Mouse (Mus musculus) lung, embryonic 14.5 days (tissue): ENCODE data around the gene Ttbk1. TPM values are rescaled to one million over a fixed set of nuclear protein-coding genes. Genes with fewer than 3 reads are reported as not detected.

Experiments
- ATAC-seq: fragments of 200-750 bp; cut with Nextera tagmentation; 2 replicates; pipeline ENCODE4 v1.8.0; 2017; ENCODE audit warnings: mild to moderate bottlenecking, moderate TSS enrichment, moderate library complexity; ENCODE audit not compliant: insufficient read depth
- DNase-seq: peaks from one replicate; pipeline ENCODE4 v3.0.0-alpha.2; 2015
- H3K27ac ChIP-seq: fragments of 300-500 bp; sonication (generic); 2 replicates; pipeline ENCODE4 v1.5.1; 2014; ENCODE audit warnings: low read depth, mild to moderate bottlenecking, moderate library complexity
- H3K27me3 ChIP-seq: fragments of 300-500 bp; sonication (generic); 2 replicates; pipeline ENCODE4 v1.6.1; 2014; ENCODE audit warnings: low read length, control low read depth; ENCODE audit not compliant: insufficient read depth
- H3K36me3 ChIP-seq: fragments of 300-500 bp; sonication (generic); 2 replicates; pipeline ENCODE4 v1.6.1; 2014; ENCODE audit warnings: control low read depth; ENCODE audit not compliant: insufficient read depth
- H3K4me1 ChIP-seq: fragments of 300-500 bp; sonication (generic); 2 replicates; pipeline ENCODE4 v1.6.1; 2014; ENCODE audit warnings: antibody characterized with exemption, control low read depth; ENCODE audit not compliant: insufficient read depth
- H3K4me2 ChIP-seq: fragments of 300-500 bp; sonication (generic); 2 replicates; pipeline ENCODE4 v1.6.1; 2014; ENCODE audit warnings: mild to moderate bottlenecking
- H3K4me3 ChIP-seq: fragments of 300-500 bp; sonication (generic); 2 replicates; pipeline ENCODE4 v1.5.1; 2014; ENCODE audit warnings: low read depth, low read length
- H3K9ac ChIP-seq: fragments of 300-500 bp; sonication (generic); 2 replicates; pipeline ENCODE4 v1.6.1; 2014
- H3K9me3 ChIP-seq: fragments of 300-500 bp; sonication (generic); 2 replicates; pipeline ENCODE4 v1.6.1; 2016; ENCODE audit warnings: low read depth, low read length, control low read depth
- CTCF ChIP-seq: IDR thresholded peaks from 2 replicates; pipeline ENCODE4 v1.5.1; 2016; ENCODE audit warnings: antibody characterized with exemption, low read depth
- WGBS: fragments of 180-500 bp; shearing (Covaris S2); extraction: QIAGEN DNeasy Blood & Tissue Kit; methylation state at CpG from one replicate; pipeline ENCODE4 v1.1.7; 2014; 5-methylcytosine and 5-hydroxymethylcytosine counted together
- polyA plus RNA-seq: library from polyadenylated mRNA; unstranded; fragments of >200 nt; fragmentation: Nextera tagmentation; extraction: Ambion mirVana; gene quantifications from 2 replicates; pipeline ENCODE4 v1.2.1, GENCODE M21; 2014

Ttbk1 gene
- polyA plus RNA-seq, 1 experiment from 2014 or later, result 0.05 TPM

DNA sequence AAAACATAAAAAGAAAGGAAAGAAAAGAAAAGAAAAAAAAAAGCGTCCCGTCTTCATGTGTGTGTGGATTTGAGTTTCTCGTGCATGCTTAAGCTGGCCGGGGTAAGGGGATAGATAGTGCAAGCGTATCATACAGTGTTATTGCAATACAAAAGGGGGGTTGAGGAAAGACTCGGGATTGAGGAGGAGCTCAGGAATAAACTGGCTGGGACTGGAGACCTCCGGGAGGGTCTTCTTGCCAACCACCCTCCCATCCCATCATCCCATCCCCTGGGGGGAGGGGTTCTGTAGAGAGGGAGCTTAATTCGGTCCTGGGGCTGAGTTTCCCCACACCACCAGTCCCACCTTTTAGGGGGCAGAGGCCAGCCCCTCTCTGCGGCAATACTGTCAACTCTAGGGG is 32.9 kb downstream of the Ttbk1 start:
- H3K9ac ChIP-seq, result no peak overlapping the region; the same call in 1 of the 2 replicates
- no peak overlapping the region for H3K27ac ChIP-seq
- H3K4me2 ChIP-seq, result peak overlapping the region; percentile 82
- WGBS, result 2% methylated on average over 9 of the region's 9 CpGs
- no peak; the same call in 1 of the 2 replicates for ATAC-seq
- H3K9me3 ChIP-seq, result no peaks in the 10 kb centered on the region
- no peak for DNase-seq
- peaks cover 7% of the 10 kb centered on the region; the same call in 1 of the 2 replicates for H3K4me1 ChIP-seq
- TF ChIP-seq CTCF, result no peak
- H3K36me3 ChIP-seq, result no peaks in the 10 kb centered on the region
- H3K27me3 ChIP-seq, result peaks cover 67% of the 10 kb centered on the region
- H3K4me3 ChIP-seq, result peak overlapping the region; percentile 43

DNA sequence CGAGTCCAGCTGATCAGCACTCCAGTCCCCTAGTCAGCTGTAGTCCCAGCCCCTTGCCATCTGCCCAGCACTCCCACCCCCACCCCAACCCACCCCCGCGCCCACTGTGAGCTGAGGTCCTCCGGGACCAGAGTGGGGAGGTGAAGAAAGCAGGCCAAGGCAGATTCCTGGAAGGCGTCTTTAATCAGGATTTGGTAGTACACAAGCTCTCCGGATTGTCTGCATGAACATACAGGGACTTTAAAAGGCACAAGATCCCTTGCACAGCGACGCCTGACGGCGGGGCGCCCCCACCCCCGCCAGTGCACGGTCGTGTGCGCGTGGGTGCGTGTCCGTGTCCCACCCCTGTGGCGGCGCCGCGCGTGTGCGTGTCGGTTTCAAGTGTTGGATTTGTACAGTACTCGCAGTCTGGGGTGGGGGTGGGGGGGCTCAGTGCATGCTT is 33.5 kb downstream of the Ttbk1 start:
- Histone ChIP-seq H3K4me1 (peaks cover 7% of the 10 kb centered on the region; the same call in 1 of the 2 replicates), H3K9me3 (no peaks in the 10 kb centered on the region), H3K27ac (no peak overlapping the region), H3K36me3 (no peaks in the 10 kb centered on the region), H3K4me3 (peak overlapping the region; percentile 43), H3K9ac (no peak overlapping the region), H3K27me3 (peaks cover 61% of the 10 kb centered on the region), H3K4me2 (peak overlapping the region; percentile 82)
- TF ChIP-seq CTCF, result peak; percentile 32; the same call in 1 of the 2 replicates
- whole genome bisulfite sequencing, result 3% methylated on average over 23 of the region's 26 CpGs
- ATAC-seq (no peak), DNase-seq (peak; percentile 24)

DNA sequence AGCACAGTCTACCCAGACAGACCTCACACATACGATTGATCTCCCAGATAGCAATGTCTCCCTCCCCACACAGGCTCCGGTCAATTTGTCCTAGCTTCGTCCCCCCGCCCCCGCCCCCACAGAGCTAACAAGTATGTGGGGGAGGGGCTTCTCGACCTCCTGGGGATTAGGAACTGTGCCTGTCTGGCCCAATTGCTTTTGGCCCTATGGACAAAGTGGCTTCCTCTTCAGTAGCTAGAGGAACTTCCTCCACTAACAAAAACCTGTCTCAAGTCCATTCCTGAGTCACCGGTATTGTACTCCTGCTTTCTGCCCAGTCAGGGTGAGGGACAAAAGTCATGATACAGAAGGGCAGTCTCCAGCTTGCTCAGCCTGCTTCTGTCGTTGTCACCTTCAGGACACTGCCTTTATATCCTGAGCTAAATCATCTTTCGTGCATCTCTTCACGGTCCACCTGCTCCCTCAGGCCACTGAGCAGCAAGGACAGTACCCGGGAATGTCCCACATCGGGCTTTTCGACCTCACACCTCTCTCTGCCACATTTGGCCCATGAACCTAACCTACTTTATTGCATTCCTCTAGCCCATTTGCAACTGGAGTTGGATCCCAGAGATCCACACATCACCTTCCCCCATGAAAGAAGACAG is 34.0 kb downstream of the Ttbk1 start:
- WGBS, result 5% methylated on average over 13 of the region's 13 CpGs
- Histone ChIP-seq H3K36me3 (no peaks in the 10 kb centered on the region), H3K9me3 (no peaks in the 10 kb centered on the region), H3K4me1 (peaks cover 7% of the 10 kb centered on the region; the same call in 1 of the 2 replicates), H3K4me3 (no peak overlapping the region), H3K9ac (no peak overlapping the region), H3K4me2 (peak overlapping the region; percentile 82), H3K27ac (no peak overlapping the region), H3K27me3 (peaks cover 57% of the 10 kb centered on the region)
- ATAC-seq, result no peak
- no peak for DNase-seq
- no peak for TF ChIP-seq CTCF

DNA sequence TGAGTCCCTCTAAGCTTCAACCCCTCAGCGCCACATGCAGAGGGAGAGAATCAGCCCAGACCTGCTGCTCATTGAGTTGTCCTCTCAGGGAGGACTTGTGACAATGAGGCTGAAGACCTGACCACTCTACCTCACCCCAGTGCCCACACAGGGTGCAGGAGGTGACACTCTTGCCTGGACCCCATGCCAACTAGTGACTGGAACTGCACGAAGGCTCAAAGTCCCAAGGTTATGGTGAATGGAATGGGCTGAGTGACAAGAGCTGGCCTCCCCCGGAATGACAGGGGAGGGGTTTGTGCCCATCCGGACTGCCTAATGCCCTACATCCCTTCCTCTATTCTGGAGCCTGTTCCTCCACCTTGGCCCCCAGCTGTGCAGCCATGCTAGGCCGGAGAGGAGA is 34.8 kb downstream of the Ttbk1 start:
- DNase-seq (no peak), ATAC-seq (no peak)
- Histone ChIP-seq H3K9me3 (no peaks in the 10 kb centered on the region), H3K4me2 (no peak overlapping the region), H3K36me3 (no peaks in the 10 kb centered on the region), H3K9ac (no peak overlapping the region), H3K4me3 (no peak overlapping the region), H3K27ac (no peak overlapping the region), H3K27me3 (peaks cover 49% of the 10 kb centered on the region), H3K4me1 (peaks cover 7% of the 10 kb centered on the region; the same call in 1 of the 2 replicates)
- no peak for TF ChIP-seq CTCF
- WGBS, result 37% methylated on average over 5 of the region's 5 CpGs

DNA sequence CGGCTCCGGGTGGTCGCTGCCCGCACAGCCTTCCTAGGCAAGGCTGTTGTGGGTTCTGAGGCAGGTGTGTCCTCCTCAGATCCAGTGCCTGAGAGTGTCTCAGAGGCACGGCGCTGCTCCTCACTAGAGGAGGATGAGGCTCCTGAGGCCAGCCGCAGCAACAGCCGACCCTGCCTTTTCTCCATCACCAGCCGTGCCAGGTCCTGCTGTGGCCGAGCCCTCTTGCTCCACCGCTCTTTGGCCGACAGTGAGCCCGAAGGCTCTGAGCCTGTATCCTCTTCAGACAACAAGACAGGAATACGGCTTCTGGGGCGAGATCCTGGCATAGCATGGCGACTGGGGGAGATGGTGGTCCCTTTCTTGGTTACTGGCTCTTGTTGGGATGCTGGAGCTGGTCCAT is 41.2 kb downstream of the Ttbk1 start:
- H3K36me3 ChIP-seq, result no peaks in the 10 kb centered on the region
- TF ChIP-seq CTCF, result no peak
- H3K27me3 ChIP-seq, result peaks cover 41% of the 10 kb centered on the region
- no peak for ATAC-seq
- no peaks in the 10 kb centered on the region for H3K4me1 ChIP-seq
- H3K9ac ChIP-seq, result no peak overlapping the region
- no peak overlapping the region for H3K4me3 ChIP-seq
- H3K4me2 ChIP-seq, result no peak overlapping the region
- 90% methylated on average over 16 of the region's 16 CpGs for WGBS
- no peak overlapping the region for H3K27ac ChIP-seq
- no peaks in the 10 kb centered on the region for H3K9me3 ChIP-seq
- DNase-seq, result no peak

DNA sequence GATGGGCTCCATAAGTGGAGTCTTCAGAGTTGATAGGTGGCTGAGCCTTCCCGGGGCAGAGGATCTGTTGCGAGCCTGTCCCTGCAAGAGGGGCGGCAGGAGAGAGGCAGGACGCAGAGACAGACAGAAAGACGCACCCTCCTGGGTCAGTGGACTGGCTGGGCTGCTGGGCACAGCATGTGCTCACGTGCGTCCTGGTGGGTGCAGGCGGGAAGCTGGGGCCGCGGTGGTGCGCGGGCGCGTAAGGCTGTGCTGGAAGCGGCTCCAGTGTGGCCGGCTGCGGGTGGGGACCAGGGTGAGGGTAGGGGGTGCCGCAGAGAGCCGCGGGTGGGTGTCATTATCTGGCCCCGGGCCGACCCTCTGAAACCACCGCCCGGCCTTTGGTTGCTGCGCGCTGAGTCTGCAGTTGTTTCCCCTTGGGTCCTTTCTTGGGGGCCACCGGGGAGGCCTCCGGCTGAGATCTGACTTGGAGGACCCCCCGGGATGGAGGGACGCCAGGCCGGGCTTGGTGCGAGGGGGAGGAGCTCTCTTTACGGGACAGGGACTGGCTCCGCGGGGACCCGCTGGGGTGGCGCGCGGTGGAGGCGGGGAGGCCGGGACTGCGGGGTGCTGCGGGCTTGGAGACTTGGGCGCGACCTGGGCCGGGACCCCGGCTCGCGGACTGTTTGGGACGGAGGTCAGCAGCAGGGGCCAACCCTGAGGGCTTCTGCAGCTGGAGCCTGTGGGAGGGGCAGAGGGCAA is 42.5 kb downstream of the Ttbk1 start:
- peaks cover 41% of the 10 kb centered on the region for H3K27me3 ChIP-seq

DNA sequence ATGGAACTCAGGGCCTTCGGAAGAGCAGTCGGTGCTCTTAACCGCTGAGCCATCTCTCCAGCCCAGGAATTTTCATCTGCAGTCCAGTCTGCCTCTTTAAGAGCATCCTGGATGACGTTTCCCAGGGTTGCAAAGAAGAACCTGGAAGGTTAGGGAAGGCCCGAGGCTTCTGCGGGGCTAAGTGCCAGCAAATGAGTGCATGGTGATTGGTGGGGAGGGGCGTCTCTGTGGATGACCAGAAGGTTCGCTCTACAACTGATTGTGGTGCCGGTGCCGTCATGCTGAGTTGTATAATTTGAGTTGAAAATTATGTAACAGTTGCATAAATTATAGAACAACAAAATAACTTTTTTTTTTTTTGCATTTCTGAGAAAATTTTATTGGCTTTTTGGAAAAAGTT is 48.3 kb downstream of the Ttbk1 start:
- DNase-seq, result no peak
- ATAC-seq, result no peak
- no peak overlapping the region for H3K4me2 ChIP-seq
- no peaks in the 10 kb centered on the region for H3K9me3 ChIP-seq
- no peak overlapping the region for H3K9ac ChIP-seq
- H3K27ac ChIP-seq, result no peak overlapping the region
- no peak overlapping the region for H3K4me3 ChIP-seq
- no peaks in the 10 kb centered on the region for H3K4me1 ChIP-seq
- peaks cover 24% of the 10 kb centered on the region for H3K27me3 ChIP-seq
- TF ChIP-seq CTCF, result no peak
- no peaks in the 10 kb centered on the region for H3K36me3 ChIP-seq
- WGBS, result 88% methylated on average over 10 of the region's 10 CpGs

More for the DNA sequence above, 42.5 kb downstream of the Ttbk1 start:
- peak overlapping the region; percentile 56 for H3K9ac ChIP-seq
- peak overlapping the region; percentile 84 for H3K4me2 ChIP-seq
- peak overlapping the region; percentile 44 for H3K4me3 ChIP-seq
- DNase-seq, result peak; percentile 55
- no peak overlapping the region for H3K27ac ChIP-seq
- TF ChIP-seq CTCF, result no peak
- no peaks in the 10 kb centered on the region for H3K4me1 ChIP-seq
- WGBS, result 3% methylated on average over 50 of the region's 50 CpGs
- ATAC-seq, result peak; percentile 66
- H3K9me3 ChIP-seq, result no peaks in the 10 kb centered on the region
- H3K36me3 ChIP-seq, result no peaks in the 10 kb centered on the region
